Mouse (Mus musculus) liver, adult 2 months (tissue): ENCODE measurements around the gene C2cd2l. TPM values are rescaled to one million over a fixed set of nuclear protein-coding genes. Genes with fewer than 3 reads are reported as not detected.
"Not testable (repeated sequence)": the region's sequence is repeated elsewhere in the genome, so short reads cannot be mapped to it uniquely, and the experiment has no call there.

ENCODE experiments used
- DNase-seq: peaks from one replicate; pipeline ENCODE4 v3.0.0-alpha.2; 2011; ENCODE audit warnings: low read depth, low spot score; ENCODE audit errors: extremely low read depth
- H3K27ac ChIP-seq: fragments of 200-500 bp; replicated peaks from 2 replicates; pipeline ENCODE4 v1.5.1; 2012; ENCODE audit warnings: low read depth, mild to moderate bottlenecking, control low read depth, inconsistent platforms, low read length; ENCODE audit not compliant: insufficient read depth
- H3K27me3 ChIP-seq: fragments of 200-500 bp; 2 replicates; pipeline ENCODE4 v1.6.1; 2012; ENCODE audit warnings: mild to moderate bottlenecking, moderate library complexity, low read length, inconsistent platforms; ENCODE audit not compliant: control insufficient read depth, insufficient read depth
- H3K36me3 ChIP-seq: fragments of 200-500 bp; 2 replicates; pipeline ENCODE4 v1.6.1; 2012; ENCODE audit warnings: low read length, inconsistent platforms; ENCODE audit not compliant: control insufficient read depth, insufficient read depth
- H3K4me1 ChIP-seq: fragments of 200-500 bp; 2 replicates; pipeline ENCODE4 v1.6.1; 2011; ENCODE audit warnings: low read length; ENCODE audit not compliant: control insufficient read depth, insufficient read depth
- H3K4me3 ChIP-seq: fragments of 200-500 bp; 2 replicates; pipeline ENCODE4 v1.5.1; 2011; ENCODE audit warnings: low read depth, mild to moderate bottlenecking, control low read depth, low read length, moderate library complexity; ENCODE audit not compliant: insufficient read depth
- H3K79me2 ChIP-seq: fragments of 200-500 bp; 2 replicates; pipeline ENCODE4 v1.6.1; 2012; ENCODE audit warnings: inconsistent platforms, mild to moderate bottlenecking, low read length, moderate library complexity; ENCODE audit not compliant: control insufficient read depth, insufficient read depth
- H3K9ac ChIP-seq: fragments of 200-500 bp; 2 replicates; pipeline ENCODE4 v1.6.1; 2012; ENCODE audit warnings: low read depth, mild to moderate bottlenecking, control low read depth, inconsistent platforms, low read length
- CTCF ChIP-seq: fragments of 200-500 bp; IDR thresholded peaks from 2 replicates; pipeline ENCODE4 v1.5.1; 2011; ENCODE audit warnings: low read depth, low read length, control low read depth
- POLR2A ChIP-seq: fragments of 200-500 bp; IDR thresholded peaks from 2 replicates; pipeline ENCODE4 v1.6.1; 2011; ENCODE audit warnings: low read length, control low read depth; ENCODE audit not compliant: insufficient read depth; ENCODE audit errors: extremely low read depth
- WGBS: fragments of 180-500 bp; shearing (Covaris S2); methylation state at CpG from one replicate; pipeline ENCODE4 v1.1.7; 2018; 5-methylcytosine and 5-hydroxymethylcytosine counted together
- polyA plus RNA-seq: library from polyadenylated mRNA; depleted of rRNA; stranded (reverse); fragments of >200 nt; gene quantifications from 2 replicates; pipeline ENCODE4 v1.2.3, GENCODE M21; 2012; rRNA removed
- total RNA-seq: library from RNA; depleted of rRNA; stranded (reverse); fragments of >200 nt; gene quantifications from 2 replicates; pipeline ENCODE4 v1.2.3, GENCODE M21; 2014; rRNA removed

The C2cd2l gene
- total RNA-seq (5.2 and 7.9 TPM in 2 replicates), polyA plus RNA-seq (60.1 and 60.9 TPM in 2 replicates)

DNA sequence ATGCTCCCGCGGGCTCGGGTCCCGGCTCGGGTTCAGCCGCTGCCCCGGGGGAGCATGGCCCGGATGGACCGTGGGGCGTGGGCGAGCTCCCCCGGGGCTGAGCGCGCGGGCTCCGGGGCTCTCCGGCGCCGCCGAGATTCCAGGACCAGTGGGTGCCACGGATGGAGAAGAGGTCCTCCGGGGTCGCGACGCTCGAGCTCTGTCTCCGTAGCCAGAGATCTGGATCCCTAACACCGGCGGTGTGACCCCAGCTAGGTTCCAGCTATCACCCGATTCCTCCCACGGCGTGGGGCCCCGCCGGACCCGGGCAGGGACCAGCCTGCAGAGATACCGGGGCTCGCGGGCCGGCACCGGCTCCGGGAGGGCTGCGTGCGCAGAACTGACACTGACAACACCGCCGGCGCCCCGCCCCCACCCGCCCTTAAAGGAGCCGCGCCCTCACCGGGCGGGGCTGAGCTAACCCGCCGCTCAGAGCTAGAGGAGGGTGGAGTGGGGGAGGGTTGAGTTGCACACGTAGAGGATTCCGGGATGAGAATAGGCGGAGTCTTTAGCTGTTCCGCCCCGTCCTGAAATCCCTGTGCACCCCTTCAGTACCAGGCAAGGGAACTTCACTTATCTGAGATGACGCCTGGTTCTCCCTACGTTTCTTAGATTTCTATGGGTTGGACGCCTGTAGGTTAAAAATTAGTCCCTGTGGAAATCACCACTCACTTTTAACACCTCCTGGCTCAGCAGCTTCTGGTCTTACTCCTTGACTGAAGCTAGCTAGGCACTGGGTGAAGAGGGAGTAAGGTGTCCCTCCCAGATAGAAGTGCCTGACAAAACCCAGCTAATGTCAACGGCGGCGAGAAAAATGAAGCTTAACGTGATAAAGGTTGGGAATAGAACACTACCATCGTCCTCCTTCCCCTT is at the start of gene C2cd2l:
TSS of gene C2cd2l (minus strand) at position 399 of the 912 bp plus-strand sequence.
- under 1% methylated on average over 67 of the region's 67 CpGs for WGBS
- Histone ChIP-seq H3K4me1 (peaks cover 14% of the 10 kb centered on the region), H3K36me3 (peaks cover 14% of the 10 kb centered on the region; the same call in 1 of the 2 replicates), H3K4me3 (peak within 1 kb of the TSS; percentile 98), H3K27ac (peak within 1 kb of the TSS; percentile 85), H3K9ac (peak within 1 kb of the TSS; percentile 99), H3K27me3 (no peaks in the 10 kb centered on the region), H3K79me2 (peaks cover 18% of the 10 kb centered on the region)
- no peak for TF ChIP-seq CTCF
- TF ChIP-seq POLR2A = peak; percentile 86
- peak; percentile 93 for DNase-seq

DNA sequence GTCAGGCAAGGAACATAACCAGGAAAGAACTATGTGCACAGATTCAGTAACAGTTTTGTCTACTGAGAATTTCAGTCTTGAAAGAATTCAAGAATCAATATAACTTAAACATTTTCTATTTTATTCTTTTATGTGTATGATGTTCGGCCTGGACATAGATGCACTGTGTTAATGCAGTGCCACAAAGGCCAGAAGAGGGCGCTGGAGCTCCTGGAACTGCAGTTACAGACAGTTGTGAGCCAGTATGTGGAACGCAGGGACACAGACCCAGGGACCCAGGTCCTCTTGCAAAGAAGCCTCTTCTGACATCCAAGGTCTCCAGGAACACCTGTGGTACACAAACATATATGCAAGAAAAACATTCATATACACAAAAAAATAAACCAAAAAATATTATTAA is 44.4 kb upstream of the C2cd2l start:
- Histone ChIP-seq H3K4me1 (peaks cover 4% of the 10 kb centered on the region; the same call in 1 of the 2 replicates), H3K79me2 (peaks cover 3% of the 10 kb centered on the region; the same call in 1 of the 2 replicates), H3K27ac (no peak overlapping the region), H3K9ac (no peak overlapping the region), H3K4me3 (no peak overlapping the region), H3K36me3 (no peaks in the 10 kb centered on the region; the same call in 1 of the 2 replicates), H3K27me3 (no peaks in the 10 kb centered on the region)
- 70% methylated on average over 3 of the region's 3 CpGs for WGBS
- no peak for DNase-seq
- TF ChIP-seq CTCF = peak; percentile 75
- TF ChIP-seq POLR2A = no peak

DNA sequence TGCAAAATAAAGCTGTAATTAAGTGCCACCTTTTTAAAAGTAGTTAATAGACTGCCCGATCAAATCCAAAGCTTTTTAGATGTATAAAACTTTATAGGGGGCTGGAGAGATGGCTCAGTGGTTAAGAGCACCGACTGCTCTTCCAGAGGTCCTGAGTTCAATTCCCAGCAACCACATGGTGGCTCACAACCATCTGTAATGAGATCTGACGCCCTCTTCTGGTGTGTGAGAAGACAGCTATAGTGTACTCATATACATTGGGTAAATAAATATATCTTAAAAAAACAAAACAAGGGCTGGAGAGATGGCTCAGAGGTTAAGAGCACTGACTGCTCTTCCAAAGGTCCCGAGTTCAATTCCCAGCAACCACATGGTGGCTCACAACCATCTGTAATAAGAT is 41.8 kb upstream of the C2cd2l start:
- H3K79me2 ChIP-seq, H3K9ac ChIP-seq, DNase-seq, H3K27me3 ChIP-seq, H3K4me1 ChIP-seq, H3K4me3 ChIP-seq: not testable (repeated sequence)
- Histone ChIP-seq H3K36me3 (peaks cover 16% of the 10 kb centered on the region), H3K27ac (peak overlapping the region; percentile 49; the same call in 1 of the 2 replicates)
- WGBS = 39% methylated on average over 4 of the region's 4 CpGs

DNA sequence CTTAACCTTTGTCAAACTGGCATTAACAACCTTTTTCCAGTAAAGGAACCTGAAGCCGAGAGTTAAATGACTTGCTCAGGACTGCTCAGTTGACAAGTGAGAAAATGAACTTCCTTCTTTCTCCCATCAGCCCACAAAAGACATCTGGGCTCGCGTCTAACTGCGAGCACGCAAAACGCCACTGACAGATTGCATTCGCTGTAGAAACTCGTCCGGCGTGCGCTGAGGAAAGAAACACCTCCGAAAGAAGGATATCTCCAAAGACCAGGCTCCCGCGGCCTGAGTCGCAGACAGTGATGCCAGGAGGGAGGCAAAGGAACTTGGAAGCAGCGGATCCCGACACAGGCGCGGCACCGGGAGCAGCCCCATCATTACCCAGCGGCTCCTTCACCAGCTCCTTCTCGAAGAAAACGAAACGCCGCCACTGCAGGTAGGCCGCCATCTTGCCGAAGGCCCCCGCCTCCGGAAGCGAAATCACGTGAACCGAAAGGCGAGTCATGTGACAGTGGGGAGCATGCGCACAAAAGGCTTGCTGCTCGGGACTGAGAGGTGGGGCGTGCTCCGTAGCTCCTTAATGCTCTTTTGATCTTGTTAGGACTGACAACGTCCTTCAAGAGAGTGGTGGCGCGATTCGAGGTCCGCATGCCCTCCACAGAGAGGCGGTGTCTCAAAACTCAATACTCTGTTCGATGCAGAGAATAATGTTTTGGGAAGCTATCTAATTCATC is 41.3 kb upstream of the C2cd2l start, which contains the start of gene Vps11:
TSS of gene Vps11 (minus strand) at position 481 of the 728 bp plus-strand sequence.
- peaks cover 22% of the 10 kb centered on the region for H3K36me3 ChIP-seq
- no peaks in the 10 kb centered on the region for H3K27me3 ChIP-seq
- peak within 1 kb of the TSS; percentile 90 for H3K4me3 ChIP-seq
- H3K27ac ChIP-seq = peak within 1 kb of the TSS; percentile 49; the same call in 1 of the 2 replicates
- H3K79me2 ChIP-seq = peaks cover 3% of the 10 kb centered on the region; the same call in 1 of the 2 replicates
- H3K4me1 ChIP-seq = peaks cover 4% of the 10 kb centered on the region; the same call in 1 of the 2 replicates
- DNase-seq = peak; percentile 90
- H3K9ac ChIP-seq = peak within 1 kb of the TSS; percentile 85
- under 1% methylated on average over 44 of the region's 44 CpGs for WGBS
- TF ChIP-seq CTCF (no peak), POLR2A (peak; percentile 70; the same call in 1 of the 2 replicates)

DNA sequence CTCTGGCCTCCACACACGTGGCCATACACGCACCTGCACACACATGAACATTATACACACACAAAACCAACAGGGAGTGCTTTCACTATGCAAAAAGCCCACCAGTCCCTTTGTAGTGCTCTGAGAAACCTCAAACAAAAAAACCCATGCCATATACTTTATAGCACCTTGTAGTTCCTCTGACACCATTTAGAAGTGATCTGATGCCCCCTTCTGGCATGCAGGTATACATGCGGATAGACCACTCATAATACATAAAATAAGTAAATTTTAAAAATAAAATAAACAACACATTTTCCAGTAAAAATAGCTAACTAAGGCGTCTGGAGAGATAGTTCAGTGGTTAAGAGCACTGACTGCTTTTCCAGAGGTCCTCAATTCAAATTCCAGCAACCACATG is 37.1 kb upstream of the C2cd2l start:
- H3K27me3 ChIP-seq = no peaks in the 10 kb centered on the region
- H3K79me2 ChIP-seq = peaks cover 8% of the 10 kb centered on the region; the same call in 1 of the 2 replicates
- TF ChIP-seq POLR2A (no peak), CTCF (no peak)
- no peak overlapping the region for H3K4me3 ChIP-seq
- peaks cover 61% of the 10 kb centered on the region for H3K36me3 ChIP-seq
- peaks cover 4% of the 10 kb centered on the region; the same call in 1 of the 2 replicates for H3K4me1 ChIP-seq
- H3K9ac ChIP-seq = no peak overlapping the region
- no peak overlapping the region for H3K27ac ChIP-seq
- DNase-seq = no peak
- WGBS = 77% methylated on average over 4 of the region's 4 CpGs
